Mouse (Mus musculus): ENCODE results near the gene Ephx3. TPM values are rescaled to one million over a fixed set of nuclear protein-coding genes. Genes with fewer than 3 reads are reported as not detected.

The Ephx3 gene
- polyA plus RNA-seq, 1 experiment from 2014 or later = 0.24 TPM

DNA sequence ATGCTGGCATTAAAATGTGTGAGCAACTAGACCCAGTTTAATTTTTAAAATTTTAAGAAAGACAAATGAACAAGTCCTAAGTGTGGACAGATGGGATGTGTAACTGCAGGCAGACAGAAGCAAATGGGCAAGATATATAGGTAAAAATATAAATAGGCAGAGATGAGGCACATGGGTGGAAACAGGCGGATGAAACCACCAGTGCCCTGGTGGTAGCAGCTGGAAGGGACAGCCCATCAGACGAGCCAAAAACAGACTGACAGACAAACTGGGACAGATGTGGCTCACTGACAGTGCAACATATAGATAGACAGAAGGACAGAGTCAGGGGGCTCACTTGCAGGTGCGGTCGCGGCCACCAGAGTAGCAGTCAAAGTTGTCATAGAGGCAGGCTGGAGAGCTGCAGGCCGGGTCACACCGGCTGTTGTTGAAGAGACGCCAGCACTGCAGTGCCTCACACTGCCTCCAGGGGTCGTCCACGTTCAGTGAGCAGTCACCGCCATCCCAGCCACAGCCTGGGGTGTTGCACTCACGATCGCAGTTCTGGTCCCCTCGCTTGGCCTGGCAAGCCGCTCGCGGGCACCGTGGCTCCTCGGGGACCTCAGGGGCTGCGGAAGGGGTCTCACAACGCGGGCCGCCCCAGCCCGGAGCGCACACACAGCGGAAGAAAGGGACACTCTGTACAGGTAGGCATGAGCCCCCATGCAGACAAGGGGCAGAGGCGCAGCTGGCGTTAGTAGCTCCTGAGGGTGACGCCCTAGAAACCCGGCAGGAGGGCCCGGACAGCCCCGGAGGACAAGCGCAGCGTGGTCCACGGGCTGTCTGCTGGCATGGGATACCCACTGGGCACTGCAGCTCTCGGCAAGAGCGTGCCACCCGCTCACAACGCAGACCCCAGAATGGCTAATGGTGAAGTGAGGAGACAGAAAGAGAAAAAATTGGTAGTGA, 46.2 kb downstream of the Ephx3 start:
- peaks cover 5% of the 10 kb centered on the region; the same call in 1 of the 2 replicates for H3K36me3 ChIP-seq
- H3K4me1 ChIP-seq = peaks cover 7% of the 10 kb centered on the region
- H3K4me3 ChIP-seq (replicated peaks) = peak overlapping the region; percentile 40
- H3K9me3 ChIP-seq (replicated peaks) = no peaks in the 10 kb centered on the region
- peak overlapping the region; percentile 61 for H3K4me2 ChIP-seq
- peak; percentile 53; the same call in 1 of the 2 replicates for ATAC-seq (ENCODE audit: low FRiP score)
- 21% methylated on average over 39 of the region's 39 CpGs for WGBS
- H3K27ac ChIP-seq (replicated peaks) = no peak overlapping the region; the same call in 1 of the 2 replicates
- H3K9ac ChIP-seq (replicated peaks) = peak overlapping the region; percentile 55
- no peaks in the 10 kb centered on the region for H3K27me3 ChIP-seq (replicated peaks)

DNA sequence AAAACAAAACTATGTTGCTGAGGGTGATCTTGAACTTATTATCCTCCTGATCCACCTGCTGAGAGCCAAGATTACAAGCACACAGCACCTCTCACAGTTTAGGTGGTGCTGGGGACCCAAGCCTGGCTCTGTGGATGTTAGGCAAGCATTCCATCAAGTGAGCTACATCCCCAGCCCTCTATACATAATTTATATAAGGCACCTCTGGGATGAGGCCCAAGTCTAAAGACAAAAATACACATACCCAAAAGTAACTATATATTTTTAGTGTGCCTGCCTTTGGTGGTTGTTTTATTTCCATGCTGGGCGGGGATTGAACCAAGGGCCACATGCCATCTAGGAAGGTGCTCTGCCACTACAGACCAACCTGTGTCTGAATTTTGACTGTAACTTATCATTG, 47.1 kb downstream of the Ephx3 start:
- H3K4me2 ChIP-seq = no peak overlapping the region
- no peaks in the 10 kb centered on the region for H3K27me3 ChIP-seq (replicated peaks)
- H3K36me3 ChIP-seq = peaks cover 15% of the 10 kb centered on the region
- H3K9ac ChIP-seq (replicated peaks) = no peak overlapping the region
- H3K4me1 ChIP-seq = peaks cover 7% of the 10 kb centered on the region
- H3K4me3 ChIP-seq (replicated peaks) = no peak overlapping the region
- H3K9me3 ChIP-seq (replicated peaks) = no peaks in the 10 kb centered on the region
- no peak overlapping the region for H3K27ac ChIP-seq (replicated peaks)
- 100% methylated on average over 1 of the region's 1 CpGs for WGBS
- ATAC-seq (ENCODE audit: low FRiP score) = no peak

Other genes starting within 250 kb of the Ephx3 start
- gene Rrp1b, start 153.4 kb downstream of the Ephx3 start, polyA plus RNA-seq (2015; fragmentation: Nextera tagmentation; extraction: Ambion mirVana) = 36.9 and 42.0 TPM in 2 replicates
- 0.54 and 0.67 TPM in 2 replicates for gene Hsf2bp, start 153.2 kb downstream of the Ephx3 start, polyA plus RNA-seq (2015; fragmentation: Nextera tagmentation; extraction: Ambion mirVana)
- gene Notch3, start 22.7 kb downstream of the Ephx3 start, polyA plus RNA-seq (2015; fragmentation: Nextera tagmentation; extraction: Ambion mirVana) = 6.1 and 9.2 TPM in 2 replicates
- 73.9 and 84.4 TPM in 2 replicates for gene Brd4, start 95.2 kb upstream of the Ephx3 start, polyA plus RNA-seq (2015; fragmentation: Nextera tagmentation; extraction: Ambion mirVana)
- gene Akap8, start 131.7 kb upstream of the Ephx3 start, polyA plus RNA-seq (2015; fragmentation: Nextera tagmentation; extraction: Ambion mirVana) = 100 and 101 TPM in 2 replicates
- gene Akap8l, start 161.1 kb upstream of the Ephx3 start, polyA plus RNA-seq (2015; fragmentation: Nextera tagmentation; extraction: Ambion mirVana) = 146 and 170 TPM in 2 replicates
- gene Wiz, start 199.9 kb upstream of the Ephx3 start, polyA plus RNA-seq (2015; fragmentation: Nextera tagmentation; extraction: Ambion mirVana) = 34.0 and 34.3 TPM in 2 replicates
- gene Rasal3, start 214.0 kb upstream of the Ephx3 start, polyA plus RNA-seq (2015; fragmentation: Nextera tagmentation; extraction: Ambion mirVana) = 0.55 and 11.3 TPM in 2 replicates
- gene Pglyrp2, start 234.6 kb upstream of the Ephx3 start, polyA plus RNA-seq (2015; fragmentation: Nextera tagmentation; extraction: Ambion mirVana) = 4.0 TPM in 1 of 2 replicates, not detected in the other